Mouse (Mus musculus) thymus, postnatal 0 days (tissue): Measurements from ENCODE around the gene Pik3cb. TPM values are rescaled to one million over a fixed set of nuclear protein-coding genes. Genes with fewer than 3 reads are reported as not detected.

Experiments used
- DNase-seq: peaks from one replicate; pipeline ENCODE4 v3.0.0-alpha.2; 2015; ENCODE audit warnings: low spot score
- polyA plus RNA-seq: library from polyadenylated mRNA; unstranded; fragments of >200 nt; fragmentation: Nextera tagmentation; extraction: Ambion mirVana; gene quantifications from 2 replicates; pipeline ENCODE4 v1.2.1, GENCODE M21; 2015

The Pik3cb gene
- polyA plus RNA-seq, 1 experiment from 2014 or later, result 1.2 TPM

GRCm38 (mm10) chr9:99009069-99009897 is 131.1 kb downstream of the Pik3cb start:
- DNase-seq, result no peak

- no peak for DNase-seq
Measured at GRCm38 (mm10) chr9:99001326-99001725, 139.1 kb downstream of the Pik3cb start.

DNA sequence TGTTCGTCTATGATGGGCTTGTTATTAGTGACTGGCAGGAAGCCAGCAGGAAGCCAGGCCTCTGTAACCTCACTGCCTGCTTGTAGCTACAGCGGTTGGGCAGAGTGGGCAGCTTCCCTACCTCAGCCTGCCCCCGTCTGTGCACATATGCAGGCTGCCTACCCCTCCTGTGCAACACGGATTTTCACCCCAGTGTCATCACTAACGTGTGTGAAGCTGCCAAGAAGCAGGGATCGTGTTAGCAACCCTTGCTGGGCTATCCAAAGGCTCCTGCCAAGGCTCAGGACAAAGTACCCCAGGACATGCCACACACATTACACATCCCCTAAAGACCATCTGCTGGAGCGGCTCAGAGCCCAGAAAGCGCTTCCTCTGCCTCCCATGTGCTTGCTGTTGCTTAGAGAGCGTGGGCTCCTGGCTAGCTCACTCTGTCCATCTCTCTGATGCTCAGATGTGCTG is 140.5 kb downstream of the Pik3cb start:
- no peak for DNase-seq

- DNase-seq, result no peak
Measured at GRCm38 (mm10) chr9:98994103-98994502, 146.3 kb downstream of the Pik3cb start.

DNA sequence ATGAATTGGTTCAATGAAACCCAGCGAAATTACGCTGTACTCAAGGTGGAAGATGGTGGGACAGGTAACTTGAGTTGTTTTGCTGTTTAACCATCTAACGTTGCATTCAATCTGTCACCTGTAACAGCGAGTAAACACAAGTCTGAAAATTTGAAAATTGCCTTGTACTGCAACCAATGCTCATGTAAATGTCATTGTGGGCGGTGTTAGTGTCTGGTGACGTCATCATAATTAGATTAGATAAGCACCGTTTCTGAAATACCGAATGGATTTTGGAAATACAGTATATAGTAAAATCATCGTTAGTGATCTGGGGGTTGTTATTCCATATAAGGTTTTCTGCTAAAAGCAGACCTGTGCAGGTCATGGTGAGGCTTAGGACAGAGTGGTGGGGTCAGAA is 153.3 kb downstream of the Pik3cb start:
- DNase-seq, result no peak

Other genes starting within 250 kb of the Pik3cb start
- gene 7420426K07Rik, start 237.5 kb downstream of the Pik3cb start, polyA plus RNA-seq, result not detected in 2 replicates
- gene Foxl2, start 185.3 kb downstream of the Pik3cb start, polyA plus RNA-seq, result not detected in 2 replicates
- gene Faim, start 154.2 kb downstream of the Pik3cb start, polyA plus RNA-seq, result 52.4 and 54.8 TPM in 2 replicates
- gene Gm1123, start 104.9 kb downstream of the Pik3cb start, polyA plus RNA-seq, result not detected in 2 replicates
- gene Faiml, start 96.6 kb upstream of the Pik3cb start, polyA plus RNA-seq, result not detected in 2 replicates
- 39.0 and 40.4 TPM in 2 replicates for gene Cep70, start 102.7 kb upstream of the Pik3cb start, polyA plus RNA-seq
- 0.05 and 0.17 TPM in 2 replicates for gene Esyt3, start 217.9 kb upstream of the Pik3cb start, polyA plus RNA-seq